Mouse (Mus musculus): ENCODE results near the gene Sgms2.

Sgms2 gene

GRCm38 (mm10) chr3:131485388-131485787 lies 5.8 kb downstream of the Sgms2 start:
- CTCF ChIA-PET = interaction anchor here (0.6 kb wide), 2 partner anchors 8 to 719 kb away, joined by 3 to 5 read pairs; no protein-coding TSS in a partner anchor

DNA sequence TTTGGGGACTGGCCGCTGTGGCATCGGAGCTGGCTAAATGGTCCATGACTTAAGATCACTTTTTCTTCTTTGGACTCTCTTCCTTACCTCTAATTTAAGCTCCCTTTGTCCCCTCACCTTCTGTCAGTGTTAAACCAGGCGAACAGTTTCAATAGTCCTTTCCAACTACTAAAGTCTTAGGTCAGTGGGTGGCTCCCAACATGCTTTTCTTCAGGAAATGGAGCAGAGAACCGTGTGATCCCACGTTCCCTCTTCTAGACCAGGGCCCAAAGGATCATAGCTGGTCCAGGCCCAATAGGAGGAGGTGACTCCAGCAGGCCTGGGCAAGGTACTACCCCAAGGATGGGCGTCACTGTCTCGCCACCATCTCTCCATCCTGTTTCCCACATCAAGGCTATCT lies 7.6 kb downstream of the Sgms2 start:
- CTCF ChIA-PET = no interaction called here

- CTCF ChIA-PET = no interaction called here
Observed at GRCm38 (mm10) chr3:131481976-131482712, 9.1 kb downstream of the Sgms2 start.

DNA sequence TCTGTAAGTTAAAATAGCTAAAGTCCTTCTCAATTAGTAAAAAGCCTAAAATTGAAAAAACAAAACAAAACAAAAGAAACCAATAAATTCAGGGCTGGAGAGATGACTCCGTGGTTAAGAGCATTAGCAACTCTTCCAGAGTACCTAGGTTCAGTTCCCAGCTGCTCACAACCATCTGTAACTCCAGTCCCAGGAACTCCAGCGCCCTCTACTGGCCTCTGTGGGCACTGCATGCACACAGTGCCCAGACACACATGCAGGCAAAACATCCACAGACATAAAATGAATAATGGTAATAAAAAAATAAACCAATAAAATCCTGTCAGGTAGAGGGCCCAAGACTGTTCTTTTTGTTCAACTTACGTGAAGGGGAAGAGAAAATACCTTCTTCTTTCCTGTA lies 10.6 kb downstream of the Sgms2 start:
- CTCF ChIA-PET = no interaction called here

DNA sequence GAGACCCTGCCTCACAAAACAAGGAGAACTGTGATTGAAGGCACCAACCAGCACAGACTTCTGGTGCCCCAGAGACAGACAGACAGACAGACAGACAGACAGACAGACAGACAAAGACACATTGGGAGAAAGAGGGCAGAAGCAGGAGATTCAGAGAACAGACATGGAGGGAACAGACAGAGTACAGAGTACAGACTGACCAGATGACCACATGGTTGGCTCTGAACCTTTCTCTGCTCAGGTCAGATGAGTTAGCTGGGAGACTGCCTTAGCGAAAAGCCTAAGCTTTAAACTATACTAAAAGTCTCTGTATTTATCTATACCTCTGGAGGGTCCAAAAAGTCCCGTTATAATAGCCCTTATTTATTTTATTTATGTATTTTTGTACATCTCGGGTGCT lies 11.8 kb downstream of the Sgms2 start:
- CTCF ChIA-PET = no interaction called here

DNA sequence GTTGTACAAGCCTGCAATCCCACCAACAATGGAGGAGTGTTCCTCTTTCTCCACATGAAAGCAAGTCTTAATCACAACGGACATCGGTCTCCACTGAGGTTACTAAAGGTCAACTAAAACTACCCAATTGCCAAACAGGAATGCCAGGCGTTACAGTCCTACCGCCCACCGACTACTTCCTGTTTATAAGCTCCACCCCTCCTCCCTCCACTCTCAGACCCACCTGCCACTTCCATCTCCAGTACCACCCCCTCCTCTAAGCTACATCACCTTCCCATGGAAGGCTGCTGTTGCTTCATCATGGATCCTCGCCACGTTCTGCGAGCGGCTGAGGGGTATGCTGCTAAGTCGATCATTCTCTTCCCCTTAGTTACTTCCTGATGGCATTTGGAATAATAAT lies 15.2 kb downstream of the Sgms2 start:
- CTCF ChIA-PET = no interaction called here

DNA sequence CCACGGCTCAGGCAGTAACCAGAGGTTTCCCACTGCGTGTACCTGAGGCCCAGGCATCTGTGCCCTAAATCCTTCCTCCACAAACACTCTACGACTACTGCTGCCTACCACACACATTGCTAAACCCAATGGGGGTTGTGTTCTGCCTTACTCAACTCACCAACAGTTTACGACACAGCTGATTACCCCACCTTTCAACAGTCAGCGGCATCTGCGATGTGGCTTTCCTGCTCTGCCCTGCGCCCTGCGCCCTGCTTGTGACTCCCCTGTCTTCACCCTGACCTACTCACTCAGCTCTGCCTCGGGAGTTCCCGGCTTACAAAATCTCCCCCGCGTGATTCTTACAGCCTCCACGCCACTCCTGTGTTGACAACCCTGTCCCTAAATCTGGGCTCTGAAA lies 16.7 kb downstream of the Sgms2 start:
- CTCF ChIA-PET = no interaction called here

DNA sequence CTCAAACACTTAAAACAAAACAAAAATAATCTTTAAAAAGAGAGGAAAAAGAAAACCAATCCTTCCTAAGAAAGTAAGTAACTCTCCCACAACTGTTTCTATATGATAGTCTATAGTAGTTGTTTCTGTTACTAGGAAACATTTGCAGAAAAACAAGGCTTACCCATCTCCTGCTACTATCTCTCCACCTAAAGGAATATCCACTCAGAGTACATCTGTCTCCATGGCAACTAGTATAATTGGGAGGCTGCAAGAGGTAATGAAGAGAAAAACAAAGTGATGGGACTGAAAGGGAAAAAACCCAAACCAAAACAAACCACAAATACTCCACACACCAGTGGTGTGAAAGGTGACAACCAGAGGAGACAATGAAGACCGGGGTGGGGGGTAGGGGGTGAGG lies 17.7 kb downstream of the Sgms2 start:
- CTCF ChIA-PET = no interaction called here

GRCm38 (mm10) chr3:131471836-131472235 lies 19.4 kb downstream of the Sgms2 start:
- CTCF ChIA-PET = no interaction called here

DNA sequence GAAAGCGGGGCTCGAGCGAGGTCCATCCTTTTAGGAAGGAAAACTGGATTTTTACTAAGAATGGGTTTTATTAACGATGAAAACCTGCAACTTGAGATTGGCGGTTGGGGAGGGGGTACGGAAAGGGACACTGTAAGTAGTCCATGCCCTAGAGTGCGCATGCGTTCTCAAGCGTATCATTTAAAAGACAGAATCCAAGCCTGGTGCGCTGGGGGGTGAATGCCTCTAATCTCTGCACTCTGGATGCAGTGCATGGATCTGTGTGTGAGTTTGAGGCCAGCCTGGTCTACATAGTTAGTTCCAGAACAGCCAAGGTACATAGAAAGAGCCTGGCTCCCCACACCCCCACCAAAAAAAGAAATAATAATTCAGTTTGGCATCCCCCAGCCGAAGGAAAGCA lies 19.8 kb downstream of the Sgms2 start:
- CTCF ChIA-PET = no interaction called here

DNA sequence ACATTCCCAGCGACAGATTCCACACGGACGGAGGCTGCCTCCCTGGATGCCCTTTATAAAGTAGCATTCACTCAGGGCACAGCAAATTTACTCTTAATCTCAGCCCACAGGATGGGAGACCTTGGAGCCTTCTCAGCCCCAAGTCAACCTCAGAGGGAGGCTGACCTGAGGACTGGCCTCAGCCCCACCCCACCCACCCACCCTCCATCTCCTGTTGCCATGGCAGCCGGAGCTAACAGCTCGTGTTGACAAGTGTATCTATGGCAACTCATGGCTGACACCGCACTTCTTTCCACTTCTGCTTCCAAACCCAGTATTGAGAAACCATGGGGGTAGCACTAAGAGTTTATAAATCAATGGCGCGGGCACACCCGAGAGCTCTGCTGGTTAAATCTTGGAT lies 20.4 kb downstream of the Sgms2 start:
- CTCF ChIA-PET = no interaction called here

GRCm38 (mm10) chr3:131469636-131470035 lies 21.6 kb downstream of the Sgms2 start:
- CTCF ChIA-PET = no interaction called here

DNA sequence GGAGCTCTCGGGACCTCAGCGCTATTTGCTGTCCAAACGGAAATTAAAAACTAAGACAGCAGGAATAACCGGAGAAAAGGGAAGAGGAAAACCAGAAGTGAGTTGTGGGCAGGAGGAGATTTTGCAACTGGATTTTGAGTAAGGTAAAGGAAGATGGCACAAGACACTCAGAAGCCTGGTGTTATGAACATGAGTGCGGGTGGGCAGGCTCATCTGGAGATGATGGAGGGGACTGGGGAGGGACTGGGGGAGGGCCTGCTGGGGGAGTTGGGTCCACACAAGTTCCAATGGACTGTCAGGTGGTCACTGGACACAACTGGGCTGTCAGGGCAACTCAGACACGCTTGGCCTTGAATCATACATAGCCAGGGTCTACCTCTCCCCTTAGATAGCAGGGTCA lies 24.8 kb downstream of the Sgms2 start:
- CTCF ChIA-PET = no interaction called here

GRCm38 (mm10) chr3:131465536-131466260 lies 25.5 kb downstream of the Sgms2 start:
- CTCF ChIA-PET = no interaction called here

- CTCF ChIA-PET = no interaction called here
Observed at GRCm38 (mm10) chr3:131372996-131373395, 118.2 kb downstream of the Sgms2 start.

GRCm38 (mm10) chr3:131368678-131369077 lies 122.5 kb downstream of the Sgms2 start:
- CTCF ChIA-PET = no interaction called here

GRCm38 (mm10) chr3:131367452-131367851 lies 123.8 kb downstream of the Sgms2 start:
- CTCF ChIA-PET = no interaction called here

- CTCF ChIA-PET = no interaction called here
Observed at GRCm38 (mm10) chr3:131364632-131365446, 126.4 kb downstream of the Sgms2 start.

- CTCF ChIA-PET = no interaction called here
Observed at GRCm38 (mm10) chr3:131364194-131364593, 127.0 kb downstream of the Sgms2 start.

- CTCF ChIA-PET = no interaction called here
Observed at GRCm38 (mm10) chr3:131363602-131364001, 127.6 kb downstream of the Sgms2 start.

GRCm38 (mm10) chr3:131361960-131362359 lies 129.3 kb downstream of the Sgms2 start:
- CTCF ChIA-PET = no interaction called here

DNA sequence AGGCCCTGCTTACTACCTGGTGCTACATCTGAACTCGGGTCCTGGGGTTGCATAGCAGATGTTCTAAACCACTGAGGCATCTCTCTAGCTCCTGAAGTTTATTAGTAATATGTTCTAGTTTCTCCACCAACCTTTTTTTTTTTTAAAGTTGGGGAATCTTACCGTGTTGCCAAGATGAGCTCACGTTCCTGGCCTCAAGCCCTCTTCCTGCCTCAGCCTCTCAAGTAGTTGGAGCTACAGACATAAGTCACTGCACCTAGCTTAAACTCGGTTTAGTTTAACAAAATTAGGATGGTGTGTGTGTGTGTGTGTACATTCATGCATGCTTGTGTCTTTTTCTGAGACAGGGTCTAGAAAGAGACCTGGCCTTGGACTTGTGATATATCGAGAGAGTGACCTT lies 132.2 kb downstream of the Sgms2 start:
- CTCF ChIA-PET = no interaction called here

GRCm38 (mm10) chr3:131358205-131358604 lies 133.0 kb downstream of the Sgms2 start:
- CTCF ChIA-PET = no interaction called here

Measured in spleen, embryonic (tissue).